Mouse (Mus musculus): Measurements from ENCODE around the gene Ufc1. TPM values are rescaled to one million over a fixed set of nuclear protein-coding genes. Genes with fewer than 3 reads are reported as not detected.

Gene Ufc1
- total RNA-seq, 2 experiments from 2014 or later, result 115 to 127 TPM

DNA sequence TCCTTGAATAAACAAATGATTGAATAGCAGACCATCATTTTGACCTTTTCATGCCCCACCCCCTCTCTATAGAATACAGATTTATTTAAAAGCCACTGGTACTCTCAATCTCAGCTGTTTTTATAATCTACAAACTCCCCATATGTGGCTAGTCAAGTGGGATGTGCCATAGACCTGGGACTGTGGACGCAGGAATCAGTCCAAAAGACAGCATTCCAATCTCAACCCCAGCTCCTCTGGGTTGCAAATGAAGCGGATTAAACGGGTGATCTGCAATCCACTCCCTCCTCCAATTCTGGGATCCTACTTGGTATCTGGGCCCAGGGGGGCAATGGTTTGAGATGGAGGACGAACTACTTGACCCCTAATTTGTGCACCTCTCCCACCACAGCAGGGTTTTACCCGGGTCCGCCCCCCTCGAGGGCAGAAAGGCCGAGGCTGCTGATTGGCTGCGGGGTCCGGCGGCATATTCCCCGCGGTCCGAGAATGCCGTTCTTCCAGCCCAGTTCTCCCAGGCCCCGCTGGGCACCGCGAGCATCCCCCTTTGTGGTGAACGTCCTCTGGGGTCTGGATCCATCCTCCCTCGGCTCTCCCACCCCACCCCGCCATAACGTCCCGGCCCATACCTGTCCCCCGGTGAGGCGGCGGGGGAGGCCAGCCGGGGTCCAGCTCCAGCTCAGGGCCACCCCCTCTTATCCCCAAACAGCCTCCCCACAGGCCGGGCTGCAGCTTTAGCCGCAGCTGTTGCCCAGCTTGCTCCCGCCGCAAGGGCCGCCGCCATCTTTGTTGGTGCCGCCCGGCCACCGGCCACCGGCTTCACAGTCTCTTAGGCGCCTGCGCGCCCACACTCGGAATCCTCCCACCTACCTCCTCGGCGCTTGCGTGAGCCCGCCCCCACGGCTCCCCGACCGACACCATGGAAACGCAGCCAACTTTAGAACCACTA lies 7.4 kb downstream of the Ufc1 start, which contains the start of gene Usp21:
Usp21 (minus strand) TSS at position 856 of the 946 bp plus-strand sequence.
- ATAC-seq (replicated peaks; ENCODE audit: poor library complexity), result peak; percentile 97

DNA sequence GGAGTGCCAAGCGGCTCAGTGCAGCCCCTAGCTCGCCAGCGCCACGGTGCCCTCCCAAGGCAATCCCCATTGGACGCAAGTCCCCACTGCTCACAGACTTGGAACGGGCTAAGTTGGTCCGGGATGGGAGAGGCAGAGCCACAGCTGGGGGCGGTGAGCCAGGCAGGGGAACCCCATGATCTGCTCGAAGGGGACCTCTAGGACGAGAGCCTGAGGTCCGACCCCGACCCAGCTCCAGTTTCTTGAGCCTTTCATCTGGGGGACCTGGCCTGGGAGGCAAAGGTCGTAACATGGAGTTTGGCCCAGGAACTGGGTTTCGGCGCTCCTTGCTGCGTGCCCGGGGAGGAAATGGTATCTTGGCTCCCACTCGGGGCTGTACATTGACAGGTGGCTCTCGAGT lies 8.3 kb downstream of the Ufc1 start:
- ATAC-seq (replicated peaks; ENCODE audit: poor library complexity), result no peak

DNA sequence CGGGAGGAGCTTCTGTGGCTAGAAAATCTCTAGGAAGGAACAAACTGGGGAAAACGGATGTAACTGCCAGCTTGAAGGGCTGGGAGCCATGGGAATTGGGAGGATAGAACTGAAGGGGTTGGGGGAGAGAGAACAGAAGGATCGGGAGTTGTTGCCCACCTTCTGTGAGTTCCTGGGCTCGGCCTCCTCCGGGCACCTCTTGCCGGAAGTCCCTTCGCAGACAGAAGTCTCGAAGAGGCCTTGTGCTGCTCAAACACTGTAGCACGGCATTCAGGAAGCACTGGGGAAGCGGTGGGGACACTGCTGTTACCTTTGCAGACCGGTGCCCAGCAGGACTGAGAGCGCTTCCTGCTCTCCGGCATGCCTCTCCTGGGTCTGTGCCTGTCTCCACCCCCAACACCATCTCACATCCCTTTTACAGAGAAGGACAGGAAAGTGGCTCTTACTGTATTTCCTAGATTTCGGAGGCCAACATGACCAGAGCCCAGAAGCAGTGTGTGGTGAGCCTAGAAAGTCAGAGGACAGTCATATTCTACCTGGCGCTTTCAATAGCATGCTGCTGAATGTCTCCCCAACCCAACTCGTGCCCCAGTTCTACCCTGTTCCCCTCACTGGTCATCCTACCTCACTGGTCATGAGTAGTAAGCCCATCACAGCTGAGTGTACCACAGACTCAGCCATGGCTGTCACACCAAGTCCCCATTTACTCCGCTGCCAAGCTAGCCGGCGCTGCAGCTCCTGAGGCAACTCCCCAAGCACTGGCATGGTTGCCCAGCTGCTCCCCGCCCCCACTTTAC lies 9.5 kb downstream of the Ufc1 start:
- ATAC-seq (replicated peaks; ENCODE audit: poor library complexity), result no peak

DNA sequence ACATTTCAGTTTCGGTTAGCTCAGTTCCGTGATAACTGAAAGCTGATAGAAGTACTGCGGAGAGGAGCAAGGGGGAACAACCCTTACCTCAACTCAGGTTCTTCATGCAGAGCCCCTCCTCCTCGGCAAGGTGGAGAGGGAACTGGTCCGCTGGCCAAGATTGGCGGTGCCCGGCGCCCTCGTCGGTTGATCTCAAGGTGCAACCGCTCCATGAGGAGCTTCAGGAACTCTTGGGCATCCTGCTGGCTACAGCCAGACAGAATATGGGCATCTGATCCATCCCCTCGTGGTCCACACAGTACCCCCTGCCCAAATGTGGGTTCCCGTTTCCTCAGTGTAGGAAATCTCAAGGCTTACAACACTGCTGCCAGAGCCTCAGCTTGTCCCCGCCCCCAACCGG lies 10.3 kb downstream of the Ufc1 start:
- ATAC-seq (replicated peaks; ENCODE audit: poor library complexity), result no peak

DNA sequence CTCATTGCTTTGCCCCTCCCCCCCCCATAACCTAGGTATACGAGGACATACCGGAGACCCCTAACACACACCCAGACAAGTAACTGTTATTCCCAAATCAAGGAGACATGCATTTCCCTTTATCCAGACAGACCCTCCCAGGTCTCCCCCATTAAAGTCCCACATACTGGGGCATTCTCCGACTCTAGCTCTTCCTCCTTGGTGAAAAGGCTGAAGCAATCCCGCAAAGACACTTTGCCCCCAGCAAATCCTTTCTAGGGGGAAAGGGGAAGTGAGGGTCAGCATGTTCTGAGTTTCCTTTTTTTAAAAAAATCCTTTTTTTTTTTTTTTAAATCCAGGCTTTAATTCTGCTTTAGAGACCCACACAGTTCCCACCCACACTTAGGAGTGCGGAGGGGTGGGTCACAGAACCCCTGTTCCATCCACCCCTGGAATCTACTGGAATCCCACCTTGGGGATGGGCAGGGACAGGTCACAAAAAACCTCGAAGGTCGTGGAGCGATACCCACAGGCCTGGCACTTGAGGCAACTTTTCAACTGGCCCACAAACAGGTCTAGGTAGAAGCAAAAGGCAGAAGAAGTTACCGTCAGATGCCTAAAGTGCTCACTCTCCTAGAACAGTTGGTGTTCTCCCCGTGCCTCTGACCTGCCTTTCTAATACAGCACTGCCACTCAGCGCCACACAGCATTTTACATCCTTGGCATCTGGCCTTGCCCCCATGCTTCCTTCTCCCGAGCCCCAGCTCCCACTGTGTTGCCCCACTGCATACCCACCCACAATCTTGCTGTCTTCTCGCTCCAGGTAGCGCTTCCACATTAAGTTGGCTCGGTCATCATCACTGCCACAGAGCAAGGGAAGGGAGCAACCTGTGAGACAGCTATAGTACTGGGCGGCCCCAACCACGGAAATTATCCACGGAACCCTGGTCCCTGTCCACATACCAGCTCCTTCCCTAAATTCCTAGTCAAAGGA lies 11.3 kb downstream of the Ufc1 start:
- no peak for ATAC-seq (replicated peaks; ENCODE audit: poor library complexity)

DNA sequence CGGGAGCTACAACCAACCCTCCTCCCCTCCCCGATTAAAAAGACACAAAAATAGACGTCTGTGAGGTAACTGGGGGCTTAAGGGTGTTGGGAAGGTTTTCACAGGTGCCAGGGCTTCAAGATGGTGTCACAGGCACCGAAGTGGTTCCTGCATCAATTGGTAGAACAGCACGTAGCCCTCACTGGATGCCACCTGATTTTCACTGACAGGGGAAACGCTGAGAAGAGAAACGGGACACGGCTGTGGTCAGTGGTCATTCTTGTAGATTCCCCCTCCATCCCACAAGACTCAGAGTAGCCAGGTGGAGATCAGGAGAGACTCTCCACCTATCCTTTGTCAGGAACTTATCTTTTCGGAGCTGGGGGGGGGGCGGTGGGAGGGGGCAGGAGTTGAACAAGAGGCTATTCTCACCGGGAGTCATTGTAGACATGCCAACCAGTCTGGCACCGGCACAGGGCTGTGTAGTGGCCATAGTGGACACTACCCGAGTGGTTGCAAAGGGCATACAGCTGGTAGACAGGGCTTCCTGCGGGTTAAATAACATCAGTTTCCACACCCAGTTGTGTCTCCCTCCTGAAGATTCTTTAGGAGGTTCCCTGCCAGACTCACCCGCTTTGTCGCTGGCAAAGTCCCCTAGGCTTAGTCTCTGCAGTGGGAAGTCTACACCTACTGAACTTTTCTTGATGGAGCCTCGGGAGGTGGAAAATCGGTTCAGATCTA lies 12.6 kb downstream of the Ufc1 start:
- no peak for ATAC-seq (replicated peaks; ENCODE audit: poor library complexity)

DNA sequence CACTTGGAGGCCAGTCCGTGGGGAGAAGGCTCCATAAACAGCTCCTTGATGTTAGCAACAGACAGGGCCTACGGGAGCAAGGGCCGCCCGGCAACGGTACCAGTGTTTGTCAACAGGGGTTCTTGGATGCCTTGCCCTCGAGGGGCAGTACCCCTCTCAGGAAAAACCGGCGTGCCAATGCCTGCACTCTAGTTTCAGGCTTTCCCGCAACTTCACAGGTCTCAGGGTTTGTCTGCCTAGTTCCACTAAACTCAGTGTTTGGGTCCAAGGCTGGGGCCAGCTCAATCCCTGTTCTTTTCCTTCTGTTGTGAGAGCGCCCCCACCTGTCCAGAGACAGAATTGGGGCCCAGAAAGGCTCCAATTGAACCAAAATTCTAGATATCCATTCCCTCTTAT lies 13.3 kb downstream of the Ufc1 start:
- peak; percentile 56 for ATAC-seq (replicated peaks; ENCODE audit: poor library complexity)

DNA sequence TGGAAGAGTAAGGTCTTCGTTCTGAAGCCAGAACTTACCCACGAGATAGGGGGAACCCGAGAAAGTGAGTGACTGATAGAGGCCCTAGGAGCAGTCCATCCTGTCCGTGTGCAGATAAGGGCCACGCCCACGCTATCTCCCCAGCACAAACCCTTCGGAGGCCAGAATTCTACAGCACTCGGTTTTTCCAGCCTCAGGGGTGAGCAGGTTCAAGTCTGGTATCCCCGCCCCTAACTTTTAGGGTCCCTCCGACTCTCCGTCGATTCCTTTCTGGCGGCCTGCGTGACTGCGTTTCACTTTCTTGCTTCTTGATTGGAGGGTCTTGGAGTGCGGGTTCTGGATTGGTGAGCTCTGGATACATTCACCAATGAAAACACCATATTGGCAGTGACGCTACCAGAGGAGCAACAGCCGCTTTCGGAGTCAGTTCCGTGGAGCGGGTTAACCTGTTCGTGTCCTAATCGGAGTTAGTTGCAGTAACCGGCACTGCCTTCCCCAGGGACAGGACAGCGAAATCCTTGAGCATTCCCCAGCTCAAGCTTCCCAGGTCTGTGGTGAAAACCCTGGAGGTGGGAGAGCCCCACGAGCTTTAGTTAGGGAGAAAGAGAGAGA lies 13.8 kb downstream of the Ufc1 start, which contains the start of gene Ppox:
Ppox (minus strand) TSS at position 271 of the 612 bp plus-strand sequence.
- ATAC-seq (replicated peaks; ENCODE audit: poor library complexity), result peak; percentile 85

DNA sequence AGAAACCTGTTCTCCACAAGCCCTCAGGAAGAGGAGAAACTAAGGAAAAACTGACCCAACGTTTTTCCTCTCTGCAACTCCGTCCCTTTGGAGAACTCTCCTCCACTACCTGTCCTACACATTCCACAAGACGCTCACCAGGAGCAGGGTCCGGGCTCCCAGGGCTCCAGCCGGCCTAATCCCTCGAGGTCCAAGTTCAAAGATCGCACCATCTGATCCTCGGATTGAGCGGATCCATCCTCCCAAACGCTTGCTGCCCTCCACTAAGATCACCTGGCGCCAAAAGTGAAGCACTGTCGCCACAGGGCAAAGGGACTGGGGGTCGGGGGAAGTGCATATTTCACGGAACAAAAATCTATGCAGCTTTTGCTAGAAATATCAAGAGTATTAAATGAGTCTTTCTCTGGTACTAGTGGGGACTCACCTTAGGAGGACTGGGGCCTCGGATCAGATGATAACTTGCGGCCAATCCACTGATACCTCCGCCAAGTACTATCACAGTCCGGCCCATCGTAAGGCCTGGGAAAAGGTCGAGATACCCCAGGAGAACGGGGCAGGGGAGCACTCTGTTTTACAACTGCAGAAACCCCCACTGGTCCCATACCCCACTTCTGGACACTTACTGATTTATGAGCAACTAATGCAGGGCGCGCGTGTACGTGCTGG lies 14.4 kb downstream of the Ufc1 start:
- peak; percentile 13 for ATAC-seq (replicated peaks; ENCODE audit: poor library complexity)

DNA sequence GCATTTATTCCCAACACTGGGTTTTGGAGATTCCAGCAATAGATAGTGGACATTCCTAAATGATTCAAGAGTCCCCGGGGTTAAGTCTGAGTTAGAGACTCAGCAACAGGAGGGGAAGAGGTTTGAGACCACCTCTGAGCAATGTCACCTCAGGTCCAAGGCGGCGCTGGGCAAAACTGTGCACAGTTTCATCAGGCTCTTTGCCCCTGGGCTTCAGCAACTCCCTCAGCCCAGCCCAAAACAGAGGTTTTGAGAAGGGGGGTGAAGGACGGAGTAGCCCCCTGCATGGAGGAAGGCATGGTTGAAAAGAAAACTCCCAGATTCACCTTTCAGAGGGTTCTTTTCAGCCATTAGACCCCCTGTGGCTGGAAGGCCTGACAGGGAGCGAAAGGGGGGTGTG lies 15.1 kb downstream of the Ufc1 start:
- ATAC-seq (replicated peaks; ENCODE audit: poor library complexity), result no peak

DNA sequence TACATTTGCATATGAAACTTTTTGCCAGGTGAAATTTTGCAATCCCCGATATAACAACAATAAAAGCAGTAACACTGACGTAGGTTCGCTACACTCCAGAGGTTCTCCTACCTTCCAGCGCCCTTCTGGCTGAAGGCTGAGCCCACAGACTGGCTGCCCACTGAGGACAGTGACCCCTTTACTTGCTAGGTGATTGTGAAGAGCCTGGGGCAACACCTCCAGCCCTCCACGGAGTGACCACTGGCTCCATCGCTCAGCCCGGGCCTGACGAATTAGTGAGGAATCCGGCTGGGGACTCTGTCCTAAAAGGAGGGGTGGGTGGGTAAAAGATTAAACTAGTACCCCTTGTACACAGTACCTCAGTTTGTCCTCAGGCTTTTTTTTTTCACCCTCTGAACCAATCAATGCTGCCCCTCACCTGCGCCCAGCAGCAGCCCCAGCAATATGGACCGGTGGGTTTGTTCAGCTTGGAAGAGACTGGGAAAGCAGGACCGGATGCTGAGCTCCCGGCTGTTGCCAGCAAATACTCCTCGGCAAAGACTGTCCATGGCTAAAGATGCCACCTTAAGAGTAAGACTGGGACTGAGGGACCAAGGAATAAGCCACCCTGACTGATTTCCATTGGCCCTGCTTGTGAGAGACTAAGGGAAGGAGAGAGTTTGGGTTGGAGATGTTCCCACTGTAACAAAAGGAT lies 15.7 kb downstream of the Ufc1 start:
- no peak for ATAC-seq (replicated peaks; ENCODE audit: poor library complexity)

DNA sequence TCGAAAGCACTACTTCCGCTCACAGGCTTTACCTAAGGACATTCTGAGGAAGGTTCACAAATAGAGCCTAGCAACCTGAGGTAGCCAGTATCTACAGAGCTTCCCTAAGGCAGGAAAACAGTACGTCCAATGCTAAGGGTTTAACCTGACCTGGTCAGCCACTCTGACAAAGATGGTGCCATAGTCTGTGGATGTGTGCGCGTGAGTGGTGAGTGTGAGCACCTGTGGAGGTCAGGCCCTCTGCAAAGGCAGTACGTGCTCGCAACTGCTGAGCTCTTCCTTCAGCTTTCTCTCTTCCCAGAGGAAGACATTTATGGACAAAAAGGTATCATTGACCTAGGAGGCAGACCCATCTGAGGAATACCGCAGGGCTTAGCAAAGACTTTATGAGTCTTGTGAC lies 16.4 kb downstream of the Ufc1 start:
- ATAC-seq (replicated peaks; ENCODE audit: poor library complexity), result no peak

DNA sequence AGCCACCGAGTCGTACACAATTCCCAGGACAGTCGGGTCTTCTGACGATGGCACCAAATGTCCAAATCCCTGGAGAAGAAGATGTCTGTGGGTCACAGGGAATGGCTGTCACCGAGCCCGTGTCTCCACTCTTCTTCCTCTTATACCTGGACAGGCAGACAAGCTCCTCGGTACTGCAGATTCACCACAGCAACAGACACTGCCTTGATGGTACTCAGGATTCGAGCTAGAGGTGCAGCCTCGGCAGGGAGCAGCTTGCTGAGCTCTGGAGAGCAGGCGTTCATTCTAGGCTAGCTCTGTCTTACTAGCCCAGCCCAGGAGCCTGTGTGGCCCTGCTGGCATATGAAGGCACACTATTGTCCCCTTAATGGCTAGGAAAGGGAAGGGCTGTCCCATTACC lies 17.1 kb downstream of the Ufc1 start:
- ATAC-seq (replicated peaks; ENCODE audit: poor library complexity), result no peak

DNA sequence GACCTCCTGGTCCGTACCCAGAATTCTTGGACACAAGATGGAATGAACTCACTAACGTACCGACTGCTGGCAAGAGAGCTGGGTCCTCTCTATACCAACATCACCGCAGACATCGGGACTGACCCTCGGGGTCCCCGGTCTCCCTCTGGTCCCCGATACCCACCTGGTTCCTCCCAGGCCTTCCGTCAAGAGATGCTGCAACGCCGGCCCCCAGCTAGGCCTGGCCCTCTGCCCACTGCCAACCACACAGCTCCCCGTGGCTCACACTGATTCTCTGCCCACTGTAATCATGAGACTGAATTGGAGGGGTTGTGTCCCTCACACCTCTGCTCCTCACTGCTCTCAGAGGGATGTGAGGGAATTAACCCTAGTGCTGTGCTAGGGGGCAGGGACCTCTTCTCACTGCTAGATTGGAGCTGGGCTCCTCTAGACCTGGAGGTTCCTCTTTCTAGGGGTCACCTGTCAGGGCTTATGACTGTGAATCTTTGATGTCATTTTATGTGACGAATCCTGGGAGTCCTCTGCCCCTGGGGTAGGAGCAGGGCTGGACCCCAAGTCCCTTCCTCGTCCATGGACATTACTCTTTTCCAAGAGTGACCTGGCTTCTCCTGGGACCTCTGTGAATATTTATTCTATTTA lies 18.6 kb downstream of the Ufc1 start:
- ATAC-seq (replicated peaks; ENCODE audit: poor library complexity), result no peak

DNA sequence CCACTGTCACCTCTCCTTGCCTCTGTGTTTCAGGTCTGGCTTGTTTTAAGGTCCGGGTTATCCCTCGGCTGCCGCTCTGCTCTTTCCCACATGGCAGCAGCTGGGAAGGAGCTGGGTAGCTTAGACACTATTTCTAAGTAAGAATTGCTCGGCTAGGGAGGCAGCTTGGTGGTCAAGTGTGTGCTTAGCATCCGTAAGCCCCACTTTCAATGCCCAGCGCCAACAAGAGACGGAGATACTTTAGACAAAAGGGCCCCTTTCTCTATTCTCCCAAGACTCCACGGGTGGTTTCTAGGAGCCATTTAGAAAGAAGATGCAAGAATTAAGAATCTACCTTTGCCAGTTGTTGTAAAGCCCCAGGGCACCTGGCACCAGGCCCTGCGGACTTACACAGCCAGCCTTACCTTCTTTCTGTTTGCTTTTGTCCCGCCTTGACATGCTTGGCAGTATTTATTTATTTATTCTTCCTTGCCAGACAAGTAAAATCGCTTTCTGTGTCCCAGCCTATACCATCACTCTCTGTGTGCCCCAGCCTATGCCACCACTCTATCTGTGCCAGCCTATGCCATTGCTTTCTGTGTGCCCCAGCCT lies 19.6 kb downstream of the Ufc1 start:
- ATAC-seq (replicated peaks; ENCODE audit: poor library complexity), result no peak

DNA sequence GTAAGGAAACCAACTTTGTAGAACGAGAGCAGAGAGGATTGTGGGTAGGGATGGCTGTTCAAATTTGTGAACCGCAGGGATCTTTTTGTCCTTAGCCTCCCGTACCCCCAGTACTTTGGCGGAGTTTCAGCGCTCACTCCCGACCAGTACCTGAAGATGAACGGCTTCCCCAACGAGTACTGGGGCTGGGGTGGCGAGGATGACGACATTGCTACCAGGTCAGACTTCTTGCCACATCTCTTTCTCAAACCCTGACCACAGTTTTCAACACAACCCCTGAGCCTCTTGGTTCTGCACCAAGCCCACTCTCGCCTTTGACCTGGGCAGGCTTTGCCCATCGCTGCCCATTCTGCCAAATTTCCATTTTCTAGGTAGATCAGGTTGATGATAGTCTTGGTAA lies 20.7 kb downstream of the Ufc1 start:
- peak; percentile 30 for ATAC-seq (replicated peaks; ENCODE audit: poor library complexity)

DNA sequence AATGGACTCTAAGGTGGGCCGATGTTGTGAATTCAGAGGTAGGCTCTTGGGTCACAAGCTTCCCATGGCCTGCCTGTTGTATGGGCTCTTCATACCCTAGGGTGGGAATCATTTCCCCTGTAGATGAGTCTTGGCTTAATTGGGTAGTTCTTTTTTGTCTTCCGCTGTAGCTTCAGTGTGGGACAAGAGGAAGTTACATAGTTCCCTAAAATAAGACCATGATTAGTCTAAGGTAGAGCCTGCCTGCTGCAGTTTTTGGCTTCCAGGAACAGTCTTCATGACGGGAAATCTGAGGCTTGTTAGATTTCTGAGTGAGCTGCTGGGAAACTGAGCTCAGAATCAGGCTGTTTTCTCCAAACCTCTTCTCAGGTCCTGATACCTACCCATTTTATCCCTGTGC lies 22.7 kb downstream of the Ufc1 start:
- ATAC-seq (replicated peaks; ENCODE audit: poor library complexity), result peak; percentile 30

DNA sequence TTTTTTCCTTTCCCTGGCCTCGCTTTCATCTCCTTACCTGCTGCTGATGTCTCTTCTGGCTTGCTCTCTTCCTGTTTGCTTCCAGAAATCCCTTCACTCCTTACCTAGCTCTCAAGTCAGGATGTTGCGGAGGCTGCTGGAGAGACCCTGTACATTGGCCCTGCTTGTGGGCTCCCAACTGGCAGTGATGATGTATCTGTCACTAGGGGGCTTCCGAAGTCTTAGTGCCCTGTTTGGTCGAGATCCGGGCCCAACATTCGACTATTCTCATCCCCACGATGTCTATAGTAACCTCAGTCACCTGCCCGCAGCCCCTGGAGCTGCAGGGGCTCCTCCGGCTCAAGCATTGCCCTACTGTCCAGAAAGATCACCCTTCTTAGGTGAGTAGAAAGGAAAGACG lies 23.2 kb downstream of the Ufc1 start:
- ATAC-seq (replicated peaks; ENCODE audit: poor library complexity), result no peak
